ENCODE assay signal across 12 mouse cellular contexts in the genomic region with DNA sequence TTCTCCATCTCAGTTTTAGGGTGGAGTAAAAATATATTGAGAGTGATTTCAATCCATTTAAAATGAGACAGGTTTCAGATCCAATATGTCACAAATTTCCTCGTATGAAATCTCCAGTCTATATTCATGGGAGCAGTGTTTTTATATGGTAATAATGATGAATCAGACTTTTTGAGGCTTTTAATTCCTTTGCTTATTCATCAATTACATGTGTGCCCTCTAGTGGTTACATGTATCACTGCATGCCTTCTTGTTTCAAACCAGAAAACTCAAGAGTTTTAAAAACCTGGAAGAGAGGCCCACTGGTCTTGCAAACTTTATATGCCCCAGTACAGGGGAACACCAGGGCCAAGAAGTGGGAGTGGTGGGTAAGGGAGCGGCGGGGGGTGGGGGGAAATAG. TPM values are rescaled to one million over a fixed set of nuclear protein-coding genes. Genes with fewer than 3 reads are reported as not detected.
A peak's percentile ranks its signal among the peaks of the same experiment; 100 is the strongest.
DNase-seq lines count a peak whose midpoint lies in the region; ATAC-seq lines count a peak whose summit lies in the region.
"Had no signal": no experiment of that assay in that cellular context is flagged by ENCODE, and none has a peak within 500 bp of the region (broad histone marks: within the 10 kb centered on the region; RNA-seq: fewer than 3 reads in every experiment).

No protein-coding gene starts in this region.

- DNase-seq in cerebellum, adult 9-10 months, result peak; percentile 10
- DNase-seq in cerebellum, postnatal 36 days, result no peak
- peak; percentile 1 for DNase-seq in kidney, postnatal 14 days
- no peak for DNase-seq in kidney, postnatal 25 days
- DNase-seq in 3T3-L1 (ENCODE audit: low read depth, low spot score) (peak; percentile 68), R1 (ENCODE audit: low read depth, low spot score) (peak; percentile 42)
- no peak for DNase-seq in ovary, adult 18-20 months (ENCODE audit: low spot score)
- DNase-seq: B cell, adult 2 months; cerebellum, adult 11 months; kidney, adult 18-20 months; lung, postnatal 10 days had no signal

- no peak for ATAC-seq in erythroblast, adult 5-6 weeks (replicated peaks; ENCODE audit: low FRiP score, poor library complexity, severe bottlenecking)

RNA-seq across cellular contexts. Expression of gene Mkrn3, which starts 13.3 kb away (rescaled TPM):
- not detected in 2 replicates for total RNA-seq in erythroblast, adult 5-6 weeks (2015; ENCODE audit: low replicate concordance)
- not detected in 2 replicates for total RNA-seq in erythroblast, adult 5-6 weeks (2017; ENCODE audit: low replicate concordance)

RNA-seq across cellular contexts. Expression of gene Peg12, which starts 31.1 kb away (rescaled TPM):
- 1.2 TPM in 1 of 2 replicates, not detected in the other for total RNA-seq in erythroblast, adult 5-6 weeks (2015; ENCODE audit: low replicate concordance)
- total RNA-seq in erythroblast, adult 5-6 weeks (2017; ENCODE audit: low replicate concordance), result 0.14 and 0.17 TPM in 2 replicates

RNA-seq across cellular contexts. Expression of gene Magel2, which starts 56.4 kb away (rescaled TPM):
- not detected in 2 replicates for total RNA-seq in erythroblast, adult 5-6 weeks (2015; ENCODE audit: low replicate concordance)
- not detected in 2 replicates for total RNA-seq in erythroblast, adult 5-6 weeks (2017; ENCODE audit: low replicate concordance)

Comparison
In these comparisons a context has a peak if more than half of its experiments do, and no peak if none do; other contexts are left out.
1. DNase-seq: peak in cerebellum, adult 9-10 months (single experiment), kidney, postnatal 14 days (single experiment), 3T3-L1 (single experiment) and R1 (single experiment); none in cerebellum, postnatal 36 days (0 of 2), kidney, postnatal 25 days (0 of 2) and ovary, adult 18-20 months (single experiment).